Mouse (Mus musculus): Measurements from ENCODE around the gene Drc1. TPM values are rescaled to one million over a fixed set of nuclear protein-coding genes. Genes with fewer than 3 reads are reported as not detected.

Gene Drc1
- polyA plus RNA-seq, 1 experiment from 2014 or later, result 1.6 TPM

DNA sequence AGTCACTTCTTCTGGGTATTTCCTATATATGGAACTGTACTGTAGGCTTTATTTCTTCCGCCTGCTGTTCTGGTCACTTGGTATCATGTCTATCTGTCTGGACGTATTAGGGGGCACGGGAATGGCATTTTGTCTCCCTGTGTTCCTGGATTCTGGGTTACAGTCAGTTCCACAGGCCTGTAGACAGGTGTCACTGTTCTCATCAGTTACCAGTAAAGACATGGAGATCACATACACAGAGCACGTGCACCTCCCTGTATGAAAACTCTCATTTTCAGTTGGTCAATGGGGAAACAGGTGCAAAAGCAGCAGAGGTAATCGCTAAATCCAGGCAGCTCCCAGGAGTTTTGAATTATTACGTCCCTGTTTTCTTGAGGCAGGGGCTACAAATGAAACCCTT is 106.5 kb downstream of the Drc1 start:
- H3K4me1 ChIP-seq, result no peaks in the 10 kb centered on the region
- H3K27me3 ChIP-seq (replicated peaks), result peaks cover 26% of the 10 kb centered on the region; the same call in 1 of the 2 replicates
- 70% methylated on average over 6 of the region's 6 CpGs for WGBS (ENCODE audit: insufficient replicate concordance)
- H3K27ac ChIP-seq, result no peak overlapping the region
- no peak overlapping the region for H3K9ac ChIP-seq
- H3K4me3 ChIP-seq, result no peak overlapping the region
- H3K9me3 ChIP-seq (replicated peaks), result no peaks in the 10 kb centered on the region
- no peak overlapping the region for H3K4me2 ChIP-seq
- no peaks in the 10 kb centered on the region for H3K36me3 ChIP-seq
- no peak for ATAC-seq

- H3K4me1 ChIP-seq, result no peaks in the 10 kb centered on the region
- no peaks in the 10 kb centered on the region for H3K36me3 ChIP-seq
- 67% methylated on average over 5 of the region's 5 CpGs for WGBS (ENCODE audit: insufficient replicate concordance)
- no peak overlapping the region for H3K4me2 ChIP-seq
- H3K27me3 ChIP-seq (replicated peaks), result peaks cover 23% of the 10 kb centered on the region; the same call in 1 of the 2 replicates
- H3K9me3 ChIP-seq (replicated peaks), result no peaks in the 10 kb centered on the region
- H3K4me3 ChIP-seq, result no peak overlapping the region
- H3K9ac ChIP-seq, result no peak overlapping the region
- no peak overlapping the region for H3K27ac ChIP-seq
- no peak for ATAC-seq
Measured at GRCm38 (mm10) chr5:30389836-30390235, 108.6 kb downstream of the Drc1 start.

DNA sequence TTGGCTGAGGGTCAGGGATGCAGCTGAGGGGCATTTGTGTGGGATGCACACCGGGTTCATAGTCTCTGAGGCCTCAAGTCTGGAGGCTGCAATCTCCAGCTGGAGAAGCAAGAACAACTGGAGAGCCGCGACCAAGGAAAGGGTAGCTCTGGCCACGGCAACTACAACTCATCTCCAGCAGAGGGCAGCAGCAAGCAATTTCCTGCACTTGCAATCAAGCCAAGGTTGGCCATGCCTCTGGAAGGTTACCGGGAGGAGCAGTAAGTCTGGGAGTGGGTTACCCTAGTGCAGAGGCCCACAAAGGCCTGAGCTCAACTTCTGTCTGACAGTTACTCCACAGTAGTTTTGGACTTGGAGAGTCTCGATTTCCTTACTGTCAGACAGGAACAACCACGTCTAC is 110.3 kb downstream of the Drc1 start:
- Histone ChIP-seq H3K4me1 (no peaks in the 10 kb centered on the region), H3K27me3 (replicated peaks) (peaks cover 20% of the 10 kb centered on the region; the same call in 1 of the 2 replicates), H3K9me3 (replicated peaks) (no peaks in the 10 kb centered on the region), H3K27ac (no peak overlapping the region), H3K9ac (no peak overlapping the region), H3K4me3 (no peak overlapping the region), H3K4me2 (no peak overlapping the region), H3K36me3 (no peaks in the 10 kb centered on the region)
- WGBS (ENCODE audit: insufficient replicate concordance), result 18% methylated on average over 7 of the region's 7 CpGs
- no peak for ATAC-seq

- no peak overlapping the region for H3K9ac ChIP-seq
- 69% methylated on average over 5 of the region's 5 CpGs for WGBS (ENCODE audit: insufficient replicate concordance)
- ATAC-seq, result no peak
Measured at GRCm38 (mm10) chr5:30400521-30400920, 119.3 kb downstream of the Drc1 start.

GRCm38 (mm10) chr5:30401165-30401564 is 120.0 kb downstream of the Drc1 start:
- no peak overlapping the region for H3K9ac ChIP-seq
- ATAC-seq, result no peak
- 55% methylated on average over 8 of the region's 8 CpGs for WGBS (ENCODE audit: insufficient replicate concordance)
- no peaks in the 10 kb centered on the region for H3K9me3 ChIP-seq (replicated peaks)
- H3K4me2 ChIP-seq, result no peak overlapping the region
- H3K27ac ChIP-seq, result no peak overlapping the region
- no peaks in the 10 kb centered on the region for H3K36me3 ChIP-seq
- H3K4me3 ChIP-seq, result no peak overlapping the region
- H3K4me1 ChIP-seq, result no peaks in the 10 kb centered on the region
- peaks cover under 1% of the 10 kb centered on the region; the same call in 1 of the 2 replicates for H3K27me3 ChIP-seq (replicated peaks)

More at GRCm38 (mm10) chr5:30400521-30400920, 119.3 kb downstream of the Drc1 start:
- Histone ChIP-seq H3K27me3 (replicated peaks) (no peaks in the 10 kb centered on the region; the same call in 1 of the 2 replicates), H3K36me3 (no peaks in the 10 kb centered on the region), H3K4me1 (no peaks in the 10 kb centered on the region), H3K4me2 (no peak overlapping the region), H3K4me3 (no peak overlapping the region), H3K27ac (no peak overlapping the region), H3K9me3 (replicated peaks) (no peaks in the 10 kb centered on the region)

- no peaks in the 10 kb centered on the region for H3K9me3 ChIP-seq (replicated peaks)
- WGBS (ENCODE audit: insufficient replicate concordance), result 24% methylated on average over 9 of the region's 9 CpGs
- no peaks in the 10 kb centered on the region for H3K4me1 ChIP-seq
- no peak overlapping the region for H3K4me2 ChIP-seq
- H3K4me3 ChIP-seq, result no peak overlapping the region
- no peak overlapping the region for H3K27ac ChIP-seq
- no peak for ATAC-seq
- H3K27me3 ChIP-seq (replicated peaks), result peaks cover 19% of the 10 kb centered on the region
- H3K36me3 ChIP-seq, result no peaks in the 10 kb centered on the region
- H3K9ac ChIP-seq, result no peak overlapping the region
Measured at GRCm38 (mm10) chr5:30406876-30407275, 125.7 kb downstream of the Drc1 start.

DNA sequence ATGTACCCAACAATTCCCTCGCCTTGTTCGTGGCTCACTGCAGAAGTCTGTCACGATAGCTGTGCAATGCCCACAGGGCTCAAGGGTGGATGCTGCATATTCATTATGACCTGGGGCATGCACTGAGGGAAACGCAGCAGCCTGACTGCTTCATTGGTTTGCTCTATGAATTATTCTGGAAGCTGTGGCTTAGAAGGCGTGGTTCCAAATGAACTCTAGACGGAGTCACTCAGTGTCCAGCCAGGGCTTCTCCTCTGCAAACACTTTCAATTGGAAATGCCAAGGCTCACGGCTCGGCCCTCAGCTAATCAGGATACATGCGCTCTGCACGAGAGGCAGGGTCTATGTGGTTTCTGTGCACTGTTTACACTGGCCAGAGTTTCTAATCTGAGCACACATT is 130.3 kb downstream of the Drc1 start:
- H3K4me2 ChIP-seq, result no peak overlapping the region
- H3K4me3 ChIP-seq, result no peak overlapping the region
- H3K27ac ChIP-seq, result no peak overlapping the region
- H3K9me3 ChIP-seq (replicated peaks), result no peaks in the 10 kb centered on the region
- no peaks in the 10 kb centered on the region for H3K4me1 ChIP-seq
- ATAC-seq, result no peak
- 67% methylated on average over 10 of the region's 10 CpGs for WGBS (ENCODE audit: insufficient replicate concordance)
- no peak overlapping the region for H3K9ac ChIP-seq
- H3K27me3 ChIP-seq (replicated peaks), result peaks cover 22% of the 10 kb centered on the region
- no peaks in the 10 kb centered on the region for H3K36me3 ChIP-seq

- 62% methylated on average over 2 of the region's 2 CpGs for WGBS (ENCODE audit: insufficient replicate concordance)
- peaks cover 16% of the 10 kb centered on the region; the same call in 1 of the 2 replicates for H3K27me3 ChIP-seq (replicated peaks)
- no peak for ATAC-seq
- H3K36me3 ChIP-seq, result no peaks in the 10 kb centered on the region
- no peaks in the 10 kb centered on the region for H3K4me1 ChIP-seq
- no peak overlapping the region for H3K27ac ChIP-seq
- no peak overlapping the region for H3K4me3 ChIP-seq
- H3K9ac ChIP-seq, result no peak overlapping the region
- no peak overlapping the region for H3K4me2 ChIP-seq
- H3K9me3 ChIP-seq (replicated peaks), result no peaks in the 10 kb centered on the region
Measured at GRCm38 (mm10) chr5:30415381-30415780, 134.2 kb downstream of the Drc1 start.

- WGBS (ENCODE audit: insufficient replicate concordance), result 44% methylated on average over 4 of the region's 4 CpGs
- H3K4me2 ChIP-seq, result no peak overlapping the region
- no peak for ATAC-seq
- H3K9ac ChIP-seq, result no peak overlapping the region
- peaks cover 17% of the 10 kb centered on the region; the same call in 1 of the 2 replicates for H3K27me3 ChIP-seq (replicated peaks)
- H3K4me3 ChIP-seq, result no peak overlapping the region
- no peak overlapping the region for H3K27ac ChIP-seq
- no peaks in the 10 kb centered on the region for H3K36me3 ChIP-seq
- H3K4me1 ChIP-seq, result no peaks in the 10 kb centered on the region
- no peaks in the 10 kb centered on the region for H3K9me3 ChIP-seq (replicated peaks)
Measured at GRCm38 (mm10) chr5:30415876-30416275, 134.7 kb downstream of the Drc1 start.

Other genes starting within 250 kb of the Drc1 start
- 278 and 289 TPM in 2 replicates for gene Tyms, start 207.8 kb upstream of the Drc1 start, polyA plus RNA-seq (2016; fragmentation: Nextera tagmentation; extraction: Ambion mirVana)
- gene Garem2, start 176.2 kb upstream of the Drc1 start, polyA plus RNA-seq (2016; fragmentation: Nextera tagmentation; extraction: Ambion mirVana), result 0.08 and 0.12 TPM in 2 replicates
- gene 3110082J24Rik, start 175.3 kb upstream of the Drc1 start, polyA plus RNA-seq (2016; fragmentation: Nextera tagmentation; extraction: Ambion mirVana), result not detected in 2 replicates
- 92.2 and 103 TPM in 2 replicates for gene Hadha, start 126.2 kb upstream of the Drc1 start, polyA plus RNA-seq (2016; fragmentation: Nextera tagmentation; extraction: Ambion mirVana)
- gene Hadhb, start 126.1 kb upstream of the Drc1 start, polyA plus RNA-seq (2016; fragmentation: Nextera tagmentation; extraction: Ambion mirVana), result 113 and 116 TPM in 2 replicates
- gene Adgrf3, start 75.7 kb upstream of the Drc1 start, polyA plus RNA-seq (2016; fragmentation: Nextera tagmentation; extraction: Ambion mirVana), result not detected in 2 replicates
- 20.2 and 22.0 TPM in 2 replicates for gene Selenoi, start 48.8 kb upstream of the Drc1 start, polyA plus RNA-seq (2016; fragmentation: Nextera tagmentation; extraction: Ambion mirVana)
- 0.02 TPM in 1 of 2 replicates, not detected in the other for gene Otof, start 180.5 kb downstream of the Drc1 start, polyA plus RNA-seq (2016; fragmentation: Nextera tagmentation; extraction: Ambion mirVana)
- gene 1700001C02Rik, start 184.7 kb downstream of the Drc1 start, polyA plus RNA-seq (2016; fragmentation: Nextera tagmentation; extraction: Ambion mirVana), result not detected in 2 replicates